Mouse (Mus musculus) heart, embryonic 14.5 days (tissue): ENCODE results near the gene Amph. TPM values are rescaled to one million over a fixed set of nuclear protein-coding genes. Genes with fewer than 3 reads are reported as not detected.

Experiments used
- ATAC-seq: fragments of 200-750 bp; cut with Nextera tagmentation; 2 replicates; pipeline ENCODE4 v1.8.0; 2017; ENCODE audit warnings: low read depth, moderate TSS enrichment; ENCODE audit not compliant: insufficient number of reproducible peaks, insufficient read depth, low FRiP score
- H3K27ac ChIP-seq, 2 experiments: fragments of 200-500 bp in 1 of 2; fragments of 300-500 bp in 1 of 2; sonication (generic) in 1 of 2; replicated peaks in 1 of 2; 2 replicates each; pipeline ENCODE4 v1.5.1; 2012 to 2014; ENCODE audit warnings: low read depth in 2 of 2, low read length in 2 of 2, control low read depth in 1 of 2, mild to moderate bottlenecking in 1 of 2, mixed read lengths in 1 of 2; ENCODE audit not compliant: control insufficient read depth in 1 of 2, insufficient read depth in 1 of 2
- H3K27me3 ChIP-seq: fragments of 300-500 bp; sonication (generic); 2 replicates; pipeline ENCODE4 v1.6.1; 2014; ENCODE audit warnings: mild to moderate bottlenecking, low read length, control low read depth; ENCODE audit not compliant: control insufficient read depth, insufficient read depth
- H3K36me3 ChIP-seq: fragments of 300-500 bp; sonication (generic); 2 replicates; pipeline ENCODE4 v1.6.1; 2014; ENCODE audit warnings: mild to moderate bottlenecking, control low read depth, low read length, mixed read lengths; ENCODE audit not compliant: control insufficient read depth, insufficient read depth
- H3K4me1 ChIP-seq, 2 experiments: fragments of 200-500 bp in 1 of 2; fragments of 300-500 bp in 1 of 2; sonication (generic) in 1 of 2; 2 replicates each; pipeline ENCODE4 v1.6.1; 2012 to 2014; ENCODE audit warnings: low read length in 2 of 2, control low read depth in 1 of 2, mixed read lengths in 1 of 2; ENCODE audit not compliant: control insufficient read depth in 2 of 2, insufficient read depth in 2 of 2
- H3K4me2 ChIP-seq: fragments of 300-500 bp; sonication (generic); 2 replicates; pipeline ENCODE4 v1.6.1; 2014; ENCODE audit warnings: mild to moderate bottlenecking, low read length
- H3K4me3 ChIP-seq, 2 experiments: fragments of 200-500 bp in 1 of 2; fragments of 300-500 bp in 1 of 2; sonication (generic) in 1 of 2; 2 replicates each; pipeline ENCODE4 v1.5.1; 2012 to 2014; ENCODE audit warnings: low read length in 2 of 2, mild to moderate bottlenecking in 2 of 2, control low read depth in 1 of 2, low read depth in 1 of 2, moderate library complexity in 1 of 2; ENCODE audit not compliant: control insufficient read depth in 1 of 2, insufficient read depth in 1 of 2
- H3K9ac ChIP-seq: fragments of 300-500 bp; sonication (generic); 2 replicates; pipeline ENCODE4 v1.6.1; 2014; ENCODE audit warnings: mild to moderate bottlenecking, low read length
- H3K9me3 ChIP-seq: fragments of 300-500 bp; sonication (generic); 2 replicates; pipeline ENCODE4 v1.6.1; 2016; ENCODE audit warnings: low read length, control low read depth; ENCODE audit not compliant: control insufficient read depth
- WGBS: fragments of 180-500 bp; shearing (Covaris S2); extraction: QIAGEN DNeasy Blood & Tissue Kit; methylation state at CpG from one replicate; pipeline ENCODE4 v1.1.7; 2014; 5-methylcytosine and 5-hydroxymethylcytosine counted together
- polyA plus RNA-seq: library from polyadenylated mRNA; unstranded; fragments of >200 nt; fragmentation: Nextera tagmentation; extraction: Ambion mirVana; gene quantifications from 2 replicates; pipeline ENCODE4 v1.2.1, GENCODE M21; 2014

The Amph gene
- polyA plus RNA-seq, 1 experiment from 2014 or later, result 0.22 TPM

DNA sequence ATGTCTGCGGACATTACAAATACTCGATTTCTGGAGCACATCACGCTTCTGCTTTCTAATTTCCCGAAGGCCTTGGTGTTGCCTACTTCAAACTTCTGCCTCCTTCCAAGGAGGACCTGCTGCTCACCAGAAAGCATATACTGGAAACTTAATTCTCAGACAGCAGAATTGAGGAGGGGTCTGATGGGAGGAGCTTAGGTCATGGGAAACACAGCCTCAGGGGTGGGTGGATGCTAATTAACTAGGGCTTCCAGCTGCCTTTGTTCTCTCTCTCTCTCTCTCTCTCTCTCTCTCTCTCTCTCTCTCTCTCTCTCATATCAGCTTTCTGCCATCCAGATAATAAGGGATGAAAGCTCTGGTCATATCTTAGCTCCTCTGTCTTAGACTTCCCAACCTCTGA is 5.6 kb downstream of the Amph start:
- 86% methylated on average over 4 of the region's 4 CpGs for WGBS
- Histone ChIP-seq H3K27ac (no peak overlapping the region), H3K9ac (no peak overlapping the region), H3K36me3 (no peaks in the 10 kb centered on the region), H3K4me2 (no peak overlapping the region), H3K4me3 (no peak overlapping the region), H3K9me3 (no peaks in the 10 kb centered on the region), H3K27me3 (0 out of 2 replicates have a peak, but pooled peaks cover 6% of the 10 kb centered on the region), H3K4me1 (no peaks in the 10 kb centered on the region; a peak in 1 of 4 replicates)
- no peak for ATAC-seq

DNA sequence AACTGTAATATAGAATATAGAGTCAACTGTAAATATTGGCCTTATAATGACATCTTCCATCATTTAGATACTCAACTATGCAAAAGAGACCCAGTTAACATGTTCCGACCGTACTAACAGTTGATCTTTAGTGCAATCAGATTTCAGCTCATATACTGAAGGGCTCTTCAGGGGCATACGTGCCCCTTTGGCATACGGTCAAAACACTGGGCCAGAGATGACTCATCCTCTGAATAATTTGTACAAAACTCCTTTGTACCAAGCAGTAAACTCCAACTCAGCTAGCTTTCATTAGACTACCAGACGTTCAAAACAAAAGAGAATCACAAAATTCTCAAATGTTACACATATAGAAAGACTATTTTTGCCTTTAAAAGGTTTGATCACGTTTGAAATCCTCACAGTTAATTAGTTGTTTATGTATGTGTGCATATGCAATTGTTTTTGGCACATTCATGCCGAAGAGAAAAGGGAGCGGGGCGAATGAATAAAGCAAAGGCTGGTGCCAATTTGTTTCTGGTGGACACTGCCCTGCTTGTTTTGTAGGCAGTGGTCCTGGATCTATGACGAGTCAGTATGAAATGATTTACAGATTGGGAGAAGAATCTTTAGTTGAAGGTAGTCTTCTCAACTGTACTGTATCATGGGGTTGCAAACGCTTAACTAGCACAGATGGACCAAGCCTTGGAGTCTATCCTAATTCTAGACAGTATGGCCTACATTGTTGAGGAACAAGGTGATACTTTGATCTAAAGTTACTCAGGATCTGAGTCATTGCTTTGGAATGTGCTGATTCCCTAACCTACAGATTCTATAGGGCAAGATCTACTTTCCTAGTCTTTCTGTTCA is 8.3 kb downstream of the Amph start:
- Histone ChIP-seq H3K4me3 (no peak overlapping the region), H3K27me3 (no peaks in the 10 kb centered on the region), H3K9ac (no peak overlapping the region), H3K36me3 (no peaks in the 10 kb centered on the region), H3K27ac (no peak overlapping the region), H3K9me3 (no peaks in the 10 kb centered on the region), H3K4me2 (no peak overlapping the region), H3K4me1 (no peaks in the 10 kb centered on the region)
- no peak for ATAC-seq
- WGBS, result 78% methylated on average over 11 of the region's 11 CpGs

DNA sequence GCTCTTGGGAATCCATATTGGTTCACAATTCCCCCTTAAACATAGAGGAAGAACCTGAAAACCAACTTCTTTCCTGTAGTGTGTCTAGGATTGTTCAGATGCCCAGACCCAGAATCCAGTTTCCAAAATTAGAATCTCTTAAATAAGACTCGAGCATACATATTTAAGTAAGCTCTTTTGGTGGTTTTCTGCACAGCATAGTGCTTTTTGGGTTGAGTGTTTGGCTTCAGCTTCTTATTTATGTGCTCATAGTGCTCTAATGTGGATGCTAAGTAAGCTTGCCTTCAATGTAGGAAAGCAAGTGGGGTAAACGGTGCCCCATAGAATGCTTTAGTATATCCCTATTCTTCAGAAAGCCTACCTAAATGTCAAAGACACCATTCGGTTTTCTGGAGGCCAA is 9.0 kb downstream of the Amph start:
- WGBS, result 71% methylated on average over 3 of the region's 3 CpGs
- Histone ChIP-seq H3K36me3 (no peaks in the 10 kb centered on the region), H3K9ac (no peak overlapping the region), H3K4me1 (no peaks in the 10 kb centered on the region), H3K27me3 (no peaks in the 10 kb centered on the region), H3K4me2 (no peak overlapping the region), H3K4me3 (no peak overlapping the region), H3K9me3 (no peaks in the 10 kb centered on the region), H3K27ac (no peak overlapping the region)
- no peak for ATAC-seq

DNA sequence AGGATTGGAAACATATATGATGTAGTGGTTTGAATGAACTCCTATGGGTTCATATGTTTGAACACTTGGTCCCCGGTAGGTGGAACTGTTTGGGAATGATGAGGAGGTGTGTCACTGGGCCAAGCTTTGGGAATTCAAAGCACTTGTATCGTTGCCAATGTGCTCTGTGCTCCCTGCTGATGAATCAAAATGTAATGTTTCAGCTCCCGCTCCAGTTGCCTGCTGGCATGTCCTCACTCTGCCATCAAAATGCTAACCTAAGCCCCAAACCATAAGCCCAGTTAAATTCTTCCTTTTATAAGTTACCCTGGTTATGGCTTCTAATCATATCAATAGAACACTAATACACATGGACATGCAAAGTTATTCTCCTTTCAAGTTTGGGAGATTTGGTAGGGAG is 24.6 kb downstream of the Amph start:
- no peak overlapping the region for H3K4me3 ChIP-seq
- 86% methylated on average over 3 of the region's 3 CpGs for WGBS
- H3K36me3 ChIP-seq, result no peaks in the 10 kb centered on the region
- H3K27ac ChIP-seq, result no peak overlapping the region
- no peaks in the 10 kb centered on the region for H3K9me3 ChIP-seq
- H3K4me2 ChIP-seq, result no peak overlapping the region
- ATAC-seq, result no peak
- no peaks in the 10 kb centered on the region for H3K27me3 ChIP-seq
- H3K9ac ChIP-seq, result no peak overlapping the region
- H3K4me1 ChIP-seq, result no peaks in the 10 kb centered on the region

DNA sequence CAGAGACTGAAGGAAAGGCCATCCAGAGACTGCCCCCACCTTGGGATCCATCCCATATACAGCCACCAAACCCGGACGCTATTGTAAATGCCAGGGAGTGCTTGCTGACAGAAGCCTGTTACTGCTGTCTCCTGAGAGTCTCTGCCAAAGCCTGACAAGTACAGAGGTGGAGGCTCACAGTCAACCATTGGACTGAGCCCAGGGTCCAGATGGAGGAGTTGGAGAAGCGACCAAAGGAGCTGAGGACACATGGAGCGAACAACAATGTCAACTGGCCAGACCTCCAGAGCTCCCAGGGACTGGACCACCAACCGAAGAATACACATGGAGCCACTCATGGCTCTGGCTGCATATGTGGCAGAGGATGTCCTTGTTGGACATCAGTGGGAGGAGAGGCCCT is 26.3 kb downstream of the Amph start:
- no peaks in the 10 kb centered on the region for H3K4me1 ChIP-seq
- H3K27me3 ChIP-seq, result no peaks in the 10 kb centered on the region
- no peaks in the 10 kb centered on the region for H3K9me3 ChIP-seq
- no peak overlapping the region for H3K27ac ChIP-seq
- no peak for ATAC-seq
- no peaks in the 10 kb centered on the region for H3K36me3 ChIP-seq
- no peak overlapping the region for H3K4me3 ChIP-seq
- 89% methylated on average over 5 of the region's 5 CpGs for WGBS
- no peak overlapping the region for H3K4me2 ChIP-seq
- no peak overlapping the region for H3K9ac ChIP-seq

DNA sequence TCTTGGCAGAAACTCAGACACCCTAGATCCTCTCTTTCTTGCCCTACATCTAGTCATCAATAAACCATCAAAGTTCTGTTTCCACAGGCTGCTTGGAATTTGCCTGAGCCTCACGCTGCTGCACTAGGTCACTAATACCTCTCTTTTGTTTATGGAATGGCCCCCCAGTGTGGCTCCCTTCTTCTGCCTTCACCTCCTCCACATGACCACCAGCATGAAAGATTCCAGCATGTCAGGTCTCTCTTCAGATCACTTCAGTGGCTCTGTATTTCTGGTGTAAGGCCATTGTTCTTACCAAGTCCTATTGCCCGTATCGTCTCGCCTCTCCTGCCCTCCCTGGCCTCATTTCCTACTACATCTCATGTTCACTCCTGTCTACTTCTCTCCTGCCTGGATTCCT is 39.3 kb downstream of the Amph start:
- 67% methylated on average over 4 of the region's 4 CpGs for WGBS

DNA sequence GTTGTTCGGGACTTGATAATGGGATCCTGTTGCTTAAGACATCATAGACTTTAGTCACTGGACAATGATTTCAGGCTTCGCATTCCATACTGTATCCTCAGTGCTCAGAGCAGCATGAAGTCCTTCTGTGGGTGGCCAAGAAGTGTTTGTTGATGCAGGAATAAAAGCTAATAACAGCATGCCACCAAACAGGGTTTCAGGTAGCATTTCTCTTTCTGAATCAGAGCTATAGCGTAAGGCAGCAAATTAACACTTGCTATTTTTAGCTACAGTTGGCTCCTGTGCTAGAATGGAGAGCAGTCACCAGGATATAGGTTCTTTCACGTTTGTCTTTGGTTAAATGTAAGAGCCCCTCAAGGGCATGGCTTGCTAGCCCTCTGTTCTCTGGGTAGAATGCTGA is 40.3 kb downstream of the Amph start:
- H3K4me2 ChIP-seq, result no peak overlapping the region
- H3K27ac ChIP-seq, result no peak overlapping the region
- H3K9me3 ChIP-seq, result no peaks in the 10 kb centered on the region
- no peak for ATAC-seq
- 53% methylated on average over 4 of the region's 4 CpGs for WGBS
- H3K36me3 ChIP-seq, result no peaks in the 10 kb centered on the region
- no peaks in the 10 kb centered on the region for H3K27me3 ChIP-seq
- no peak overlapping the region for H3K9ac ChIP-seq
- H3K4me1 ChIP-seq, result peaks cover 0 to 4% of the 10 kb centered on the region in 2 experiments; a peak in 1 of 4 replicates
- no peak overlapping the region for H3K4me3 ChIP-seq

More for the DNA sequence above, 39.3 kb downstream of the Amph start:
- Histone ChIP-seq H3K27ac (no peak overlapping the region), H3K9ac (no peak overlapping the region), H3K9me3 (no peaks in the 10 kb centered on the region), H3K4me2 (no peak overlapping the region), H3K36me3 (no peaks in the 10 kb centered on the region), H3K27me3 (no peaks in the 10 kb centered on the region), H3K4me1 (peaks cover 0 to 4% of the 10 kb centered on the region in 2 experiments; a peak in 1 of 4 replicates), H3K4me3 (no peak overlapping the region)
- no peak for ATAC-seq
